ENCODE assay signal across 8 mouse cellular contexts in genomic region chr10:21995661-21996308, GRCm38 (mm10).
A peak's percentile ranks its signal among the peaks of the same experiment; 100 is the strongest.
DNase-seq lines count a peak whose midpoint lies in the region; ATAC-seq and TF ChIP-seq lines count a peak whose summit lies in the region.

No protein-coding gene starts in this region.

- WGBS in forebrain, embryonic 16.5 days: 56% methylated on average over 11 of the region's 11 CpGs
- WGBS in hindbrain, embryonic 11.5 days: 66% methylated on average over 11 of the region's 11 CpGs

- H3K4me2 ChIP-seq in forebrain, embryonic 16.5 days (ENCODE audit: low read length): peak overlapping the region; percentile 15; the same call in 1 of the 2 replicates
- H3K4me2 ChIP-seq in hindbrain, embryonic 11.5 days (replicated peaks; ENCODE audit: low read depth, low read length): 0 out of 2 replicates have a peak overlapping the region, but pooled peaks have one; percentile 19

- H3K9ac ChIP-seq in ES-E14 (ENCODE audit: insufficient read depth, low read depth, low read length, poor library complexity, severe bottlenecking): peak overlapping the region; percentile 51; the same call in 1 of the 2 replicates
- H3K9ac ChIP-seq in forebrain, embryonic 16.5 days (replicated peaks; ENCODE audit: low read depth, low read length): no peak overlapping the region
- no peak overlapping the region for H3K9ac ChIP-seq in hindbrain, embryonic 11.5 days (ENCODE audit: low read depth, low read length)

- no peaks in the 10 kb centered on the region for H3K9me3 ChIP-seq in ES-E14 (ENCODE audit: control insufficient read depth, insufficient read depth, low read depth, low read length)
- H3K9me3 ChIP-seq in forebrain, embryonic 16.5 days (ENCODE audit: control insufficient read depth, low read length): no peaks in the 10 kb centered on the region
- no peaks in the 10 kb centered on the region for H3K9me3 ChIP-seq in hindbrain, embryonic 11.5 days (ENCODE audit: control insufficient read depth, low read length)

- no peaks in the 10 kb centered on the region; the same call in 1 of the 2 replicates for H3K27me3 ChIP-seq in forebrain, embryonic 16.5 days (replicated peaks; ENCODE audit: control insufficient read depth, insufficient read depth, low read length)
- H3K27me3 ChIP-seq in hindbrain, embryonic 11.5 days (ENCODE audit: control insufficient read depth, insufficient read depth, low read length): peaks cover 15% of the 10 kb centered on the region

- ATAC-seq in forebrain, embryonic 16.5 days: no peak
- ATAC-seq in hindbrain, embryonic 11.5 days (ENCODE audit: low FRiP score): no peak

- in situ Hi-C loops in ES-E14 (cut with MboI; ENCODE audit: low sequenced_read_pairs in 2 of 2, unreplicated experiment in 2 of 2): loop anchor here in 1 of 2 experiments (5.0 kb wide), 1 partner anchor 533 kb away; no protein-coding TSS in a partner anchor

- peaks cover 0 to 12% of the 10 kb centered on the region in 2 experiments; a peak in 2 of 4 replicates for H3K4me1 ChIP-seq in ES-E14 (ENCODE audit: control insufficient read depth in 2 of 2, insufficient read depth in 2 of 2, low read length in 2 of 2, poor library complexity in 1 of 2)
- peaks cover 11% of the 10 kb centered on the region for H3K4me1 ChIP-seq in forebrain, embryonic 16.5 days (replicated peaks; ENCODE audit: control insufficient read depth, insufficient read depth, low read length)
- no peaks in the 10 kb centered on the region for H3K4me1 ChIP-seq in hindbrain, embryonic 11.5 days (replicated peaks; ENCODE audit: control insufficient read depth, insufficient read depth, low read length)

- no peak for DNase-seq in ES-E14 (ENCODE audit: low read depth, low spot score)
- peak; percentile 58 for DNase-seq in cerebellum, adult 11-12 months
- DNase-seq in hindbrain, embryonic 11.5 days (ENCODE audit: low spot score): peak; percentile 84
- peak; percentile 67 to 68 for DNase-seq in layer of hippocampus, postnatal 36 days
- peak; percentile 86 for DNase-seq in lung, postnatal 25 days (ENCODE audit: low spot score)
- DNase-seq in right cerebral cortex, postnatal 10 days (ENCODE audit: low spot score in 2 of 2): peak; percentile 78 to 86
- peak; percentile 72 to 79 for DNase-seq in urinary bladder, postnatal 36 days (ENCODE audit: low spot score in 2 of 2)

- H3K27ac ChIP-seq in ES-E14 (ENCODE audit: insufficient read depth, low read depth, low read length, poor library complexity, severe bottlenecking): no peak overlapping the region
- no peak overlapping the region for H3K27ac ChIP-seq in forebrain, embryonic 16.5 days (ENCODE audit: low read length)
- no peak overlapping the region for H3K27ac ChIP-seq in hindbrain, embryonic 11.5 days (ENCODE audit: low read depth, low read length)

- H3K36me3 ChIP-seq in ES-E14 (ENCODE audit: control insufficient read depth, insufficient read depth, low read length, poor library complexity, severe bottlenecking): peaks cover 36% of the 10 kb centered on the region
- H3K36me3 ChIP-seq in forebrain, embryonic 16.5 days (ENCODE audit: control insufficient read depth, insufficient read depth): no peaks in the 10 kb centered on the region
- H3K36me3 ChIP-seq in hindbrain, embryonic 11.5 days (ENCODE audit: control insufficient read depth, insufficient read depth, low read length): no peaks in the 10 kb centered on the region

- peak overlapping the region; percentile 79 to 93 for H3K4me3 ChIP-seq in ES-E14 (ENCODE audit: insufficient read depth in 1 of 2, low read depth in 1 of 2, low read length in 2 of 2, poor library complexity in 1 of 2, severe bottlenecking in 1 of 2)
- H3K4me3 ChIP-seq in forebrain, embryonic 16.5 days (replicated peaks; ENCODE audit: low read length): peak overlapping the region; percentile 24
- no peak overlapping the region for H3K4me3 ChIP-seq in hindbrain, embryonic 11.5 days (ENCODE audit: low read depth, low read length)

TF ChIP-seq in ES-E14, 5 proteins besides CTCF, POLR2A, EP300 and RAD21:
- TF ChIP-seq HCFC1 (IDR thresholded peaks at IDR 0.05; ENCODE audit: borderline replicate concordance, insufficient read depth, low read length): no peak
- peak; percentile 78; the same call in 1 of the 2 replicates for TF ChIP-seq ZC3H11A (IDR thresholded peaks at IDR 0.05; ENCODE audit: borderline replicate concordance, low read depth, low read length)
